Mouse (Mus musculus): ENCODE measurements at regions not wholly inside any gene's neighbourhood (a gene's known extent, or its start where the extent isn't known, plus 50 kb on each side); places are given as distances from the start of the nearest gene placed in this dataset.

Small RNA genes in the stretch of these regions (microRNA-seq; reads per million reads assigned to microRNA genes)
- gene Mir30a = 8,203 reads per million, percentile 92 among the genes with 10 or more reads in this experiment
- 130 reads per million, percentile 50 among the genes with 10 or more reads in this experiment for gene Mir30c-2
